Mouse (Mus musculus): ENCODE measurements around the gene Utp3. TPM values are rescaled to one million over a fixed set of nuclear protein-coding genes. Genes with fewer than 3 reads are reported as not detected.
A peak's percentile ranks its signal among the peaks of the same experiment; 100 is the strongest.
"Not testable (repeated sequence)": the region's sequence is repeated elsewhere in the genome, so short reads cannot be mapped to it uniquely, and the experiment has no call there.

The Utp3 gene
- polyA plus RNA-seq (2015; fragmentation: Nextera tagmentation; extraction: Ambion mirVana): 76.9 and 85.8 TPM in 2 replicates

GRCm38 (mm10) chr5:88554086-88554886 lies at the start of gene Utp3:
Gene Utp3 (plus strand): TSS chr5:88554462.
- peak; percentile 99 for DNase-seq (ENCODE audit: low spot score)

- no peak for DNase-seq (ENCODE audit: low spot score)
Measured at GRCm38 (mm10) chr5:88508555-88508954, 45.7 kb upstream of the Utp3 start.

- DNase-seq (ENCODE audit: low spot score): no peak
Measured at GRCm38 (mm10) chr5:88508990-88509389, 45.3 kb upstream of the Utp3 start.

GRCm38 (mm10) chr5:88519232-88519631 lies 35.0 kb upstream of the Utp3 start:
- peak; percentile 57 for DNase-seq (ENCODE audit: low spot score)

- no peak for DNase-seq (ENCODE audit: low spot score)
Measured at GRCm38 (mm10) chr5:88527657-88528056, 26.6 kb upstream of the Utp3 start, which contains the start of gene Jchain. Gene Jchain (minus strand): TSS chr5:88527891.

GRCm38 (mm10) chr5:88530908-88531307 lies 23.4 kb upstream of the Utp3 start:
- no peak for DNase-seq (ENCODE audit: low spot score)

GRCm38 (mm10) chr5:88534697-88535096 lies 19.6 kb upstream of the Utp3 start:
- DNase-seq (ENCODE audit: low spot score): peak; percentile 69

GRCm38 (mm10) chr5:88540845-88541244 lies 13.4 kb upstream of the Utp3 start:
- no peak for DNase-seq (ENCODE audit: low spot score)

GRCm38 (mm10) chr5:88542651-88543282 lies 11.5 kb upstream of the Utp3 start:
- DNase-seq (ENCODE audit: low spot score): peak; percentile 56

GRCm38 (mm10) chr5:88544411-88544810 lies 9.9 kb upstream of the Utp3 start:
- not testable (repeated sequence) for DNase-seq (ENCODE audit: low spot score)

- DNase-seq (ENCODE audit: low spot score): no peak
Measured at GRCm38 (mm10) chr5:88545536-88545935, 8.7 kb upstream of the Utp3 start.

- peak; percentile 23 for DNase-seq (ENCODE audit: low spot score)
Measured at GRCm38 (mm10) chr5:88553271-88554085, 784 bp upstream of the Utp3 start.

GRCm38 (mm10) chr5:88558991-88559390 lies 4.7 kb downstream of the Utp3 start:
- DNase-seq (ENCODE audit: low spot score): no peak

GRCm38 (mm10) chr5:88561080-88561814 lies 7.0 kb downstream of the Utp3 start:
- DNase-seq (ENCODE audit: low spot score): no peak

- no peak for DNase-seq (ENCODE audit: low spot score)
Measured at GRCm38 (mm10) chr5:88562863-88563780, 8.9 kb downstream of the Utp3 start.

- peak; percentile 69 for DNase-seq (ENCODE audit: low spot score)
Measured at GRCm38 (mm10) chr5:88564501-88565147, 10.4 kb downstream of the Utp3 start, which contains the start of gene Rufy3. Gene Rufy3 (plus strand): TSS chr5:88565040.

- DNase-seq (ENCODE audit: low spot score): peak; percentile 39
Measured at GRCm38 (mm10) chr5:88565148-88566033, 11.1 kb downstream of the Utp3 start.
